Mouse (Mus musculus): ENCODE measurements at regions not wholly inside any gene's neighbourhood (a gene's known extent, or its start where the extent isn't known, plus 50 kb on each side); places are given as distances from the start of the nearest gene placed in this dataset.

GRCm38 (mm10) chr4:12452086-12452485 is 280.3 kb upstream of the Fam92a start:
- Histone ChIP-seq H3K4me3 (no peak overlapping the region), H3K9ac (no peak overlapping the region), H3K9me3 (no peaks in the 10 kb centered on the region), H3K4me2 (no peak overlapping the region), H3K4me1 (replicated peaks) (no peaks in the 10 kb centered on the region), H3K27me3 (no peaks in the 10 kb centered on the region), H3K36me3 (no peaks in the 10 kb centered on the region), H3K27ac (no peak overlapping the region)
- no peak for ATAC-seq (ENCODE audit: low FRiP score)
- 90% methylated on average over 2 of the region's 2 CpGs for WGBS

- no peaks in the 10 kb centered on the region for H3K9me3 ChIP-seq
- WGBS, result 43% methylated on average over 3 of the region's 3 CpGs
- no peak for ATAC-seq (ENCODE audit: low FRiP score)
- H3K4me1 ChIP-seq (replicated peaks), result peaks cover 13% of the 10 kb centered on the region
- H3K27me3 ChIP-seq, result no peaks in the 10 kb centered on the region
- no peak overlapping the region for H3K27ac ChIP-seq
- no peak overlapping the region for H3K9ac ChIP-seq
- H3K4me2 ChIP-seq, result no peak overlapping the region
- H3K4me3 ChIP-seq, result no peak overlapping the region
- no peaks in the 10 kb centered on the region for H3K36me3 ChIP-seq
Measured at GRCm38 (mm10) chr4:12425507-12425906, 253.7 kb upstream of the Fam92a start.

- WGBS, result 54% methylated on average over 16 of the region's 16 CpGs
- H3K4me2 ChIP-seq, result 0 out of 2 replicates have a peak overlapping the region, but pooled peaks have one; percentile 8
- H3K9ac ChIP-seq, result no peak overlapping the region
- H3K27me3 ChIP-seq, result no peaks in the 10 kb centered on the region
- H3K9me3 ChIP-seq, result no peaks in the 10 kb centered on the region
- H3K27ac ChIP-seq, result peak overlapping the region; percentile 76
- no peak overlapping the region for H3K4me3 ChIP-seq
- H3K4me1 ChIP-seq (replicated peaks), result peaks cover 13% of the 10 kb centered on the region
- ATAC-seq (ENCODE audit: low FRiP score), result peak; percentile 56; the same call in 1 of the 2 replicates
- H3K36me3 ChIP-seq, result no peaks in the 10 kb centered on the region
Measured at GRCm38 (mm10) chr4:12421628-12422319, 250.0 kb upstream of the Fam92a start.

- no peak overlapping the region for H3K4me3 ChIP-seq
- no peaks in the 10 kb centered on the region for H3K36me3 ChIP-seq
- H3K4me1 ChIP-seq (replicated peaks), result peaks cover 13% of the 10 kb centered on the region
- H3K4me2 ChIP-seq, result no peak overlapping the region
- WGBS, result 57% methylated on average over 3 of the region's 3 CpGs
- no peaks in the 10 kb centered on the region for H3K27me3 ChIP-seq
- no peaks in the 10 kb centered on the region for H3K9me3 ChIP-seq
- no peak for ATAC-seq (ENCODE audit: low FRiP score)
- H3K9ac ChIP-seq, result no peak overlapping the region
- no peak overlapping the region for H3K27ac ChIP-seq
Measured at GRCm38 (mm10) chr4:12418086-12418485, 246.3 kb upstream of the Fam92a start.

GRCm38 (mm10) chr4:12395344-12395743 is 223.5 kb upstream of the Fam92a start:
- 88% methylated on average over 1 of the region's 1 CpGs for WGBS
- Histone ChIP-seq H3K4me2 (no peak overlapping the region), H3K9ac (no peak overlapping the region), H3K4me1 (replicated peaks) (no peaks in the 10 kb centered on the region), H3K9me3 (no peaks in the 10 kb centered on the region), H3K27ac (no peak overlapping the region), H3K36me3 (no peaks in the 10 kb centered on the region), H3K27me3 (no peaks in the 10 kb centered on the region), H3K4me3 (no peak overlapping the region)
- no peak for ATAC-seq (ENCODE audit: low FRiP score)

GRCm38 (mm10) chr4:12376797-12377570 is 205.2 kb upstream of the Fam92a start:
- Histone ChIP-seq H3K27ac (no peak overlapping the region), H3K4me3 (no peak overlapping the region), H3K9ac (no peak overlapping the region), H3K36me3 (no peaks in the 10 kb centered on the region), H3K9me3 (no peaks in the 10 kb centered on the region), H3K4me1 (replicated peaks) (no peaks in the 10 kb centered on the region), H3K4me2 (no peak overlapping the region), H3K27me3 (no peaks in the 10 kb centered on the region)
- 77% methylated on average over 5 of the region's 5 CpGs for WGBS
- no peak for ATAC-seq (ENCODE audit: low FRiP score)

GRCm38 (mm10) chr4:12369551-12369950 is 197.7 kb upstream of the Fam92a start:
- Histone ChIP-seq H3K4me1 (replicated peaks) (0 out of 2 replicates have a peak, but pooled peaks cover 5% of the 10 kb centered on the region), H3K36me3 (no peaks in the 10 kb centered on the region), H3K4me3 (no peak overlapping the region), H3K27ac (no peak overlapping the region), H3K4me2 (no peak overlapping the region), H3K27me3 (no peaks in the 10 kb centered on the region), H3K9ac (no peak overlapping the region), H3K9me3 (no peaks in the 10 kb centered on the region)
- no peak for ATAC-seq (ENCODE audit: low FRiP score)
- 42% methylated on average over 2 of the region's 2 CpGs for WGBS

- H3K27ac ChIP-seq, result no peak overlapping the region
- H3K4me2 ChIP-seq, result no peak overlapping the region
- H3K36me3 ChIP-seq, result no peaks in the 10 kb centered on the region
- H3K4me3 ChIP-seq, result no peak overlapping the region
- 23% methylated on average over 2 of the region's 2 CpGs for WGBS
- ATAC-seq (ENCODE audit: low FRiP score), result peak; percentile 57; the same call in 1 of the 2 replicates
- no peak overlapping the region for H3K9ac ChIP-seq
- no peaks in the 10 kb centered on the region for H3K27me3 ChIP-seq
- no peaks in the 10 kb centered on the region for H3K9me3 ChIP-seq
- no peaks in the 10 kb centered on the region for H3K4me1 ChIP-seq (replicated peaks)
Measured at GRCm38 (mm10) chr4:12356992-12357634, 185.3 kb upstream of the Fam92a start.

- no peak for ATAC-seq (ENCODE audit: low FRiP score)
- Histone ChIP-seq H3K27ac (no peak overlapping the region), H3K4me1 (replicated peaks) (no peaks in the 10 kb centered on the region), H3K27me3 (no peaks in the 10 kb centered on the region), H3K36me3 (no peaks in the 10 kb centered on the region), H3K9me3 (no peaks in the 10 kb centered on the region), H3K4me2 (no peak overlapping the region), H3K4me3 (no peak overlapping the region), H3K9ac (no peak overlapping the region)
- 76% methylated on average over 3 of the region's 3 CpGs for WGBS
Measured at GRCm38 (mm10) chr4:12353337-12353856, 181.6 kb upstream of the Fam92a start.

- H3K9ac ChIP-seq, result no peak overlapping the region
- ATAC-seq (ENCODE audit: low FRiP score), result no peak
- H3K27me3 ChIP-seq, result no peaks in the 10 kb centered on the region
- no peaks in the 10 kb centered on the region for H3K9me3 ChIP-seq
- H3K4me1 ChIP-seq (replicated peaks), result peaks cover 23% of the 10 kb centered on the region
- no peak overlapping the region for H3K4me3 ChIP-seq
- WGBS, result 79% methylated on average over 1 of the region's 1 CpGs
- H3K36me3 ChIP-seq, result no peaks in the 10 kb centered on the region
- no peak overlapping the region for H3K27ac ChIP-seq
- no peak overlapping the region for H3K4me2 ChIP-seq
Measured at GRCm38 (mm10) chr4:12339236-12339635, 167.4 kb upstream of the Fam92a start.

- H3K9ac ChIP-seq, result no peak overlapping the region
- H3K27ac ChIP-seq, result peak overlapping the region; percentile 84
- peaks cover under 1% of the 10 kb centered on the region; the same call in 1 of the 2 replicates for H3K9me3 ChIP-seq
- peak overlapping the region; percentile 13; the same call in 1 of the 2 replicates for H3K4me2 ChIP-seq
- no peaks in the 10 kb centered on the region for H3K36me3 ChIP-seq
- 45% methylated on average over 7 of the region's 7 CpGs for WGBS
- no peak overlapping the region for H3K4me3 ChIP-seq
- peak; percentile 83 for ATAC-seq (ENCODE audit: low FRiP score)
- H3K27me3 ChIP-seq, result no peaks in the 10 kb centered on the region
- peaks cover 25% of the 10 kb centered on the region for H3K4me1 ChIP-seq (replicated peaks)
Measured at GRCm38 (mm10) chr4:12334832-12335587, 163.2 kb upstream of the Fam92a start.

Data from hindbrain, embryonic 13.5 days (tissue).